Mouse (Mus musculus): ENCODE data around the gene Psmb3. TPM values are rescaled to one million over a fixed set of nuclear protein-coding genes. Genes with fewer than 3 reads are reported as not detected.

The Psmb3 gene
- polyA plus RNA-seq, 1 experiment from 2014 or later, result 374 TPM

DNA sequence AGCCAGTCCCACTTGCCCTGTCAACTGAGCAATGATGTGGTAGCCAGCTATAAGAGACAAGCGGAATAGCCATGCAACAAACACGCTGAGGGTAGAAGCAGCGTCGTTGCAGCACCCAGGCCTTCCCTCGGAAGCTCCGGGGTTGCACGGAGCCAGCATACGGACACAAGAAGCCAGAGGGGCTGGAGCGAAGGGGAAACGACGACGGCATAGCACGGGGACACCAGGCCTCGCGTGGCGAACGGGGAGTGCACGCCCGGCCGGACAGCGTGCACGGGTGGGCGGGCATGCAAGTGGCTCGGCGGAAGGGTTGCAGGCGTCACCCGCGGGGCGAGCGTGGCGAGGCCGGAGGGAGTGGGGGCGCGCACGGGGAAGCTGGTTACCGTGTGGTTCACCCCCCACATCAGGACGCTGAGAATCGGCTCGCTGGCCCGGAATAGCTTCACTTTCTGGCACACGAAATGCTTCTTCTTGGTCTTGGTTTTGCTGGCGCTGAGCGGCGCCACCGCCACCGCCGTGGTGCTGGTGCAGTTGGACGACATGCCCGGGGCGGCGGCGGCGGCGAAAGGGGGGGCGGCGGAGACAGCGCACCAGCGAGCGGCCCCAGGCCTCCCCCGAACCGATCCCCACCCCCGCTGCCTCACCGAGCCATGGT is 41.0 kb downstream of the Psmb3 start, which contains the start of gene Pip4k2b:
Gene Pip4k2b (minus strand): TSS at position 642 of the 655 bp plus-strand sequence.
- Histone ChIP-seq H3K27me3 (replicated peaks) (no peaks in the 10 kb centered on the region), H3K27ac (ENCODE audit: poor library complexity, severe bottlenecking) (peak within 1 kb of the TSS; percentile 84), H3K4me1 (replicated peaks) (peaks cover 25% of the 10 kb centered on the region), H3K4me2 (peak within 1 kb of the TSS; percentile 81), H3K36me3 (peaks cover 28% of the 10 kb centered on the region), H3K9me3 (replicated peaks) (no peaks in the 10 kb centered on the region), H3K4me3 (peak within 1 kb of the TSS; percentile 93), H3K9ac (peak within 1 kb of the TSS; percentile 88)
- peak; percentile 60 for ATAC-seq (ENCODE audit: insufficient number of reproducible peaks, low FRiP score)
- under 1% methylated on average over 53 of the region's 63 CpGs for WGBS

DNA sequence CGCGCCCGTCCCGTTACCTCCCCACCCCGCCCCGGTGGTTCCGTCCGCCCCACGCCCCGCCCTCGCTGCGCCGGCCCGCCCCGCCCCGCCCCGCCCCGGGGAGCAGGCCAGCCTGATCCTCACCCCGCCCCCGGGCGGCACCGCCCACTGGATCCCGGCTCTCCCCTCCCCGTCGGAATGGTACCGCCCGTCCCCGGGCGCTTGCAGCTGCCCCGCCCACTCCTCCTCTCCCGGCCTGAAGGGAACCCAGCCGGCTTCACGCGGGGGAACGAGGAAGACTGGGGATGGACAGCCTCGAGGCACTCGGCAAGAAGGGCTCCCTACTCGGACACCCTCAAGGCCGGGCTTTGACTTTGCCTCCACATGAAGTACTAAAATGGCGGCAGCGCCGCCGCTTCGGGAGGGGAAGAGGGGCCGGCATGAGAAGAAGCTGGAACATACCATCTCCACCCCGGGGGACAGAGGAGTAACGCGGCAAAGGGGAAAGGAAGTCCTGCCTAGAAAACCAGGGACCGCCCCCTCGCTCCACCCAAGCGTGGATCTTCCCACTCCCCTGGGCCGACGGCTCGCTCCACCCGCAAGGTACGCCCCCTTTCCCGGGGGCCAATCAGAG is 41.6 kb downstream of the Psmb3 start:
- H3K27ac ChIP-seq (ENCODE audit: poor library complexity, severe bottlenecking), result peak overlapping the region; percentile 84
- peak; percentile 95 for ATAC-seq (ENCODE audit: insufficient number of reproducible peaks, low FRiP score)
- peaks cover 35% of the 10 kb centered on the region for H3K36me3 ChIP-seq
- H3K27me3 ChIP-seq (replicated peaks), result no peaks in the 10 kb centered on the region
- no peaks in the 10 kb centered on the region for H3K9me3 ChIP-seq (replicated peaks)
- WGBS, result under 1% methylated on average over 57 of the region's 57 CpGs
- peak overlapping the region; percentile 81 for H3K4me2 ChIP-seq
- H3K4me3 ChIP-seq, result peak overlapping the region; percentile 93
- peak overlapping the region; percentile 88 for H3K9ac ChIP-seq
- H3K4me1 ChIP-seq (replicated peaks), result peaks cover 25% of the 10 kb centered on the region

DNA sequence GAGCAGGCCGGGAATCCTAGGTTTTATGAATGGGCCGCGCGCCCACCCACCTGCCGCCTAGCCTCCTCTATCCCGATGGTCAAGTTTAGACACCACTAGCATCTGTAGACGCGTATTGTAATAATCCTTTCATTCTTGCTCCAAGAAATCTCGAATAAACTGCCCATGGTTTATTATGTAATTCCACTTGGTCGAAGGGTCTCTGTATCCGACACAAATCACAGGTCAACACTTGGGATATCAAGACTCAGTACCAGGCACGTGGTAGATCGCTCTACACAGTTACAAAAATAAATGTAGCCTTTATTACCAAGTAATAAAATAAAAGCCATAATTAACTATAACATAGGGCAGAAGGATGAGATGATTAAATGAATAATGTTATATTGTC is 42.1 kb downstream of the Psmb3 start:
- Histone ChIP-seq H3K4me1 (replicated peaks) (peaks cover 20% of the 10 kb centered on the region), H3K27me3 (replicated peaks) (no peaks in the 10 kb centered on the region), H3K4me2 (peak overlapping the region; percentile 81), H3K4me3 (peak overlapping the region; percentile 93), H3K9ac (no peak overlapping the region), H3K36me3 (peaks cover 40% of the 10 kb centered on the region), H3K27ac (ENCODE audit: poor library complexity, severe bottlenecking) (peak overlapping the region; percentile 84; the same call in 1 of the 2 replicates), H3K9me3 (replicated peaks) (no peaks in the 10 kb centered on the region)
- ATAC-seq (ENCODE audit: insufficient number of reproducible peaks, low FRiP score), result no peak
- 10% methylated on average over 13 of the region's 13 CpGs for WGBS

DNA sequence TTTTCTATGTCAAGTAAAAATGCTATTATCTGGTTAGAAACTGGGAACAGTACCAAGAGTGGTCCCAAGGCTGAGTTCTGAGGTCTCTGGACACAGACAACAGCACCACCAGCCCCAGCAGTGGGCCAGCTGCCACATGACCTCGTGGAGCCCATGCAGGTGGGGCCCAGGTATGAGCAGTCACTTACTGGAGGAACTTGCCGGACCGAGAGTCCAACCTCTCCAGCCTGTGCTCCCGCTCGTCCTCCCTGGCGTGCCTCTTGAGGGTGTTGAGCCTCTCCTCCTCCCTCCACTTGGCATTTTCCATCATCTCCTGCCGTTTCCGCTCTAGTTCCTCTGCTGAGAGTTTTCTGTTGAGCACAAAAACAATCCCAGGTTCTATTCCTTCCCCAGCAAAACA is 44.6 kb downstream of the Psmb3 start:
- ATAC-seq (ENCODE audit: insufficient number of reproducible peaks, low FRiP score), result no peak

DNA sequence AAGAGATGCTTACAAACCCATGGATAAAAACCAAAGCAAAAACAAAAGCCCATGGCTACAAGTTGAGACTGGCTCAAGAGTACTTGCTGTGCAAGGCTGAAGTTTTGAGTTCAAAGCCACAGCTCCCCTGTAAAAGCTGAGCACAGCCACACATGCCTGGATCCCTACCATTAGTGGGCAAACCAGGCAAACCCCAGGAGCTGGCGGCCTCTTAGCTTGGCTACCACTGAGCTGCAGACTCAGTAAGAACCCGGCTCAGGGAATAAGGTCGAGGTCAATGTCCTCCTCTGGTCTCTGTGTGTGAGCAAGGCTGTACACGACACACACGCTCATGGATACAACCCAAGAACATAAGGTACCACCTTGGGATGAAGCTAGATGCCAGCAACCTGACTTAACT is 45.3 kb downstream of the Psmb3 start:
- WGBS, result 91% methylated on average over 5 of the region's 5 CpGs

More for the DNA sequence above, 44.6 kb downstream of the Psmb3 start:
- H3K9me3 ChIP-seq (replicated peaks), result 0 out of 2 replicates have a peak, but pooled peaks cover 4% of the 10 kb centered on the region
- no peak overlapping the region for H3K4me2 ChIP-seq
- no peak overlapping the region for H3K9ac ChIP-seq
- no peaks in the 10 kb centered on the region for H3K27me3 ChIP-seq (replicated peaks)
- peaks cover 63% of the 10 kb centered on the region for H3K36me3 ChIP-seq
- 85% methylated on average over 8 of the region's 8 CpGs for WGBS
- no peak overlapping the region for H3K4me3 ChIP-seq
- no peak overlapping the region for H3K27ac ChIP-seq (ENCODE audit: poor library complexity, severe bottlenecking)
- H3K4me1 ChIP-seq (replicated peaks), result peaks cover 11% of the 10 kb centered on the region

GRCm38 (mm10) chr11:97753277-97753676 is 50.1 kb downstream of the Psmb3 start:
- no peaks in the 10 kb centered on the region for H3K27me3 ChIP-seq (replicated peaks)
- H3K9me3 ChIP-seq (replicated peaks), result 0 out of 2 replicates have a peak, but pooled peaks cover 4% of the 10 kb centered on the region
- peaks cover 86% of the 10 kb centered on the region for H3K36me3 ChIP-seq
- no peak overlapping the region for H3K4me3 ChIP-seq
- no peak overlapping the region for H3K4me2 ChIP-seq
- H3K9ac ChIP-seq, result no peak overlapping the region
- no peak for ATAC-seq (ENCODE audit: insufficient number of reproducible peaks, low FRiP score)
- no peak overlapping the region for H3K27ac ChIP-seq (ENCODE audit: poor library complexity, severe bottlenecking)
- WGBS, result 93% methylated on average over 8 of the region's 8 CpGs
- no peaks in the 10 kb centered on the region for H3K4me1 ChIP-seq (replicated peaks)

More for the DNA sequence above, 45.3 kb downstream of the Psmb3 start:
- peaks cover 4% of the 10 kb centered on the region for H3K4me1 ChIP-seq (replicated peaks)
- no peak for ATAC-seq (ENCODE audit: insufficient number of reproducible peaks, low FRiP score)
- H3K36me3 ChIP-seq, result peaks cover 70% of the 10 kb centered on the region
- H3K4me3 ChIP-seq, result no peak overlapping the region
- H3K4me2 ChIP-seq, result no peak overlapping the region
- no peak overlapping the region for H3K27ac ChIP-seq (ENCODE audit: poor library complexity, severe bottlenecking)
- H3K27me3 ChIP-seq (replicated peaks), result no peaks in the 10 kb centered on the region
- H3K9ac ChIP-seq, result no peak overlapping the region
- H3K9me3 ChIP-seq (replicated peaks), result 0 out of 2 replicates have a peak, but pooled peaks cover 4% of the 10 kb centered on the region

- no peaks in the 10 kb centered on the region for H3K27me3 ChIP-seq (replicated peaks)
- H3K36me3 ChIP-seq, result peaks cover 87% of the 10 kb centered on the region
- no peak for ATAC-seq (ENCODE audit: insufficient number of reproducible peaks, low FRiP score)
- H3K4me1 ChIP-seq (replicated peaks), result 0 out of 2 replicates have a peak, but pooled peaks cover 4% of the 10 kb centered on the region
- no peak overlapping the region for H3K27ac ChIP-seq (ENCODE audit: poor library complexity, severe bottlenecking)
- no peak overlapping the region for H3K4me2 ChIP-seq
- WGBS, result 90% methylated on average over 1 of the region's 1 CpGs
- no peak overlapping the region for H3K4me3 ChIP-seq
- H3K9ac ChIP-seq, result no peak overlapping the region
- H3K9me3 ChIP-seq (replicated peaks), result no peaks in the 10 kb centered on the region
Measured at GRCm38 (mm10) chr11:97758125-97758524, 54.9 kb downstream of the Psmb3 start.

- H3K4me3 ChIP-seq, result no peak overlapping the region
- 66% methylated on average over 6 of the region's 6 CpGs for WGBS
- H3K4me2 ChIP-seq, result no peak overlapping the region
- H3K36me3 ChIP-seq, result peaks cover 85% of the 10 kb centered on the region
- H3K4me1 ChIP-seq (replicated peaks), result 0 out of 2 replicates have a peak, but pooled peaks cover 4% of the 10 kb centered on the region
- H3K9ac ChIP-seq, result no peak overlapping the region
- no peaks in the 10 kb centered on the region for H3K27me3 ChIP-seq (replicated peaks)
- H3K27ac ChIP-seq (ENCODE audit: poor library complexity, severe bottlenecking), result no peak overlapping the region
- no peaks in the 10 kb centered on the region for H3K9me3 ChIP-seq (replicated peaks)
- ATAC-seq (ENCODE audit: insufficient number of reproducible peaks, low FRiP score), result no peak
Measured at GRCm38 (mm10) chr11:97758942-97759341, 55.7 kb downstream of the Psmb3 start.

GRCm38 (mm10) chr11:97761638-97762037 is 58.4 kb downstream of the Psmb3 start:
- H3K4me1 ChIP-seq (replicated peaks), result peaks cover 21% of the 10 kb centered on the region
- no peaks in the 10 kb centered on the region for H3K9me3 ChIP-seq (replicated peaks)
- no peak overlapping the region for H3K9ac ChIP-seq
- H3K4me2 ChIP-seq, result no peak overlapping the region
- H3K4me3 ChIP-seq, result no peak overlapping the region
- no peaks in the 10 kb centered on the region for H3K27me3 ChIP-seq (replicated peaks)
- no peak for ATAC-seq (ENCODE audit: insufficient number of reproducible peaks, low FRiP score)
- H3K36me3 ChIP-seq, result peaks cover 74% of the 10 kb centered on the region
- no peak overlapping the region for H3K27ac ChIP-seq (ENCODE audit: poor library complexity, severe bottlenecking)
